Mouse (Mus musculus) G1E (cell line): Measurements from ENCODE around the gene Cckbr.

Source experiments
- CTCF ChIP-seq: IDR thresholded peaks from 2 replicates; pipeline ENCODE4 v1.5.1; 2012; ENCODE audit warnings: low read depth, low read length, inconsistent platforms, mixed read lengths
- GATA1 ChIP-seq: IDR thresholded peaks from 2 replicates; pipeline ENCODE4 v1.6.1; 2012; ENCODE audit warnings: borderline replicate concordance, low read length, inconsistent platforms, mixed read lengths
- POLR2AphosphoS5 ChIP-seq: IDR thresholded peaks from 2 replicates; pipeline ENCODE4 v1.6.1; 2012; ENCODE audit warnings: low read depth, low read length, inconsistent platforms; ENCODE audit not compliant: insufficient replicate concordance

DNA sequence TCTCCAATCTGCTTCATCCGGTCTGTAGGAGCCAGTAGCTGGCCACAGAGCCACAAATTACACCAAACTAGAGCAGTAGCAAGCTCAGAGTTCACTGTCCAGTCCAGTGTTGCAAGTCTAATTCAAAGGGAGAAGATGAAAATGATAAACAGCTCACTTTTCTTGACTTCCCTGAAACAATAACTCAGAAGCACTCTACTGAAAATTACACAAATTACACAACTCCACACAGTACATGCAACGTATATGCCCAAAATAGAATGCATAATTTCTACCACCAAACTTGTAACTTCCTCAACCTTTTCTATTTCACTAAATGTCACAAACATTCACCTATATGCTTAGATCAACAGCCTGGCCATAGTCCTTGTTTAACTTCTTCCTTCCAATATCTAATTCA, 35.3 kb upstream of the Cckbr start:
- TF ChIP-seq POLR2AphosphoS5, result no peak
- TF ChIP-seq CTCF, result no peak
- TF ChIP-seq GATA1, result no peak
